Mouse (Mus musculus) forebrain, postnatal 0 days (tissue): ENCODE measurements around the gene Igf2. TPM values are rescaled to one million over a fixed set of nuclear protein-coding genes. Genes with fewer than 3 reads are reported as not detected.

Experiments
- ATAC-seq: fragments of 200-750 bp; cut with Nextera tagmentation; 2 replicates; pipeline ENCODE4 v1.8.0; 2017; ENCODE audit warnings: mild to moderate bottlenecking, moderate library complexity
- DNase-seq: peaks from one replicate; pipeline ENCODE4 v3.0.0-alpha.2; 2015
- H3K27ac ChIP-seq: fragments of 300-500 bp; sonication (generic); 2 replicates; pipeline ENCODE4 v1.5.1; 2014; ENCODE audit warnings: low read depth, mild to moderate bottlenecking, antibody characterized with exemption, low read length, moderate library complexity, mixed read lengths
- H3K27me3 ChIP-seq: fragments of 300-500 bp; sonication (generic); 2 replicates; pipeline ENCODE4 v1.6.1; 2014; ENCODE audit warnings: mild to moderate bottlenecking, low read length, mixed read lengths; ENCODE audit not compliant: insufficient read depth
- H3K36me3 ChIP-seq: fragments of 300-500 bp; sonication (generic); 2 replicates; pipeline ENCODE4 v1.6.1; 2014; ENCODE audit warnings: mild to moderate bottlenecking, moderate library complexity; ENCODE audit not compliant: insufficient read depth
- H3K4me1 ChIP-seq: fragments of 300-500 bp; sonication (generic); 2 replicates; pipeline ENCODE4 v1.6.1; 2014; ENCODE audit warnings: antibody characterized with exemption; ENCODE audit not compliant: insufficient read depth
- H3K4me2 ChIP-seq: fragments of 300-500 bp; sonication (generic); 2 replicates; pipeline ENCODE4 v1.6.1; 2014; ENCODE audit warnings: low read depth, mild to moderate bottlenecking, moderate library complexity
- H3K4me3 ChIP-seq: fragments of 300-500 bp; sonication (generic); 2 replicates; pipeline ENCODE4 v1.5.1; 2014; ENCODE audit warnings: low read depth, low read length, mixed read lengths
- H3K9ac ChIP-seq: fragments of 300-500 bp; sonication (generic); 2 replicates; pipeline ENCODE4 v1.6.1; 2014; ENCODE audit warnings: mild to moderate bottlenecking
- H3K9me3 ChIP-seq: fragments of 300-500 bp; sonication (generic); 2 replicates; pipeline ENCODE4 v1.6.1; 2016; ENCODE audit warnings: low read length
- CTCF ChIP-seq: sonication (generic); IDR thresholded peaks from 2 replicates; pipeline ENCODE4 v1.5.1; 2016; ENCODE audit warnings: antibody characterized with exemption, control low read depth, low read depth
- WGBS: fragments of 180-500 bp; shearing (Covaris S2); extraction: QIAGEN DNeasy Blood & Tissue Kit; methylation state at CpG from one replicate; pipeline ENCODE4 v1.1.7; 2014; 5-methylcytosine and 5-hydroxymethylcytosine counted together
- polyA plus RNA-seq: library from polyadenylated mRNA; unstranded; fragments of >200 nt; fragmentation: Nextera tagmentation; extraction: Ambion mirVana; gene quantifications from 2 replicates; pipeline ENCODE4 v1.2.1, GENCODE M21; 2015
- total RNA-seq: library from RNA; depleted of rRNA; stranded (reverse); fragments of >200 nt; gene quantifications from 2 replicates; pipeline ENCODE4 v1.2.3, GENCODE M21; 2014

The Igf2 gene
- total and polyA plus RNA-seq, 2 experiments from 2014 or later, result 152 to 288 TPM

GRCm38 (mm10) chr7:142672120-142672519, 5.5 kb upstream of the Igf2 start:
- peak; percentile 40; the same call in 1 of the 2 replicates for ATAC-seq
- Histone ChIP-seq H3K4me3 (no peak overlapping the region), H3K9ac (no peak overlapping the region), H3K9me3 (no peaks in the 10 kb centered on the region), H3K4me1 (no peaks in the 10 kb centered on the region), H3K27ac (no peak overlapping the region), H3K36me3 (no peaks in the 10 kb centered on the region), H3K27me3 (no peaks in the 10 kb centered on the region), H3K4me2 (no peak overlapping the region)
- WGBS, result 11% methylated on average over 4 of the region's 4 CpGs
- TF ChIP-seq CTCF, result peak; percentile 90
- peak; percentile 83 for DNase-seq

DNA sequence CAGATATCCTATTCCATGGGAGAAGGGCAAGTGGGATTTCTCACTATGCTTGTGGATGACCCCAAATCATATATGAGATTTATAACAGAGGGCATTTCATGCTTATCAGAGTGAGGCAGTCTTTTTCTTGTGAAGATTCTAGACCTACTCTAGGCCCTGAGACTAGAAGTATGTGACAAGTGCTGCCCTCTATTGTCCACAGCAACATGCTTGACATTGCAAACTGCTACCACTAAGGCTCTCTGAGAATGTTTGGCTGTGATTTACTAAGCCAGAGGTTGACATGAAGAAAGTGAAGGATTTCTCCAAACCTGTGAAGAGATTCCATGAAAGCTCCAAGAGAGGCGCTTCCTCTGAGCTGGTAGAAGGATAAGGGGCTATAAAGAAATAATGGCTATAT, 4.5 kb upstream of the Igf2 start:
- Histone ChIP-seq H3K36me3 (no peaks in the 10 kb centered on the region), H3K4me2 (no peak overlapping the region), H3K4me1 (no peaks in the 10 kb centered on the region), H3K27ac (no peak overlapping the region), H3K9me3 (no peaks in the 10 kb centered on the region), H3K27me3 (no peaks in the 10 kb centered on the region; the same call in 1 of the 2 replicates), H3K9ac (no peak overlapping the region), H3K4me3 (no peak overlapping the region)
- 95% methylated on average over 1 of the region's 1 CpGs for WGBS
- TF ChIP-seq CTCF, result peak; percentile 52
- ATAC-seq (no peak), DNase-seq (no peak)

DNA sequence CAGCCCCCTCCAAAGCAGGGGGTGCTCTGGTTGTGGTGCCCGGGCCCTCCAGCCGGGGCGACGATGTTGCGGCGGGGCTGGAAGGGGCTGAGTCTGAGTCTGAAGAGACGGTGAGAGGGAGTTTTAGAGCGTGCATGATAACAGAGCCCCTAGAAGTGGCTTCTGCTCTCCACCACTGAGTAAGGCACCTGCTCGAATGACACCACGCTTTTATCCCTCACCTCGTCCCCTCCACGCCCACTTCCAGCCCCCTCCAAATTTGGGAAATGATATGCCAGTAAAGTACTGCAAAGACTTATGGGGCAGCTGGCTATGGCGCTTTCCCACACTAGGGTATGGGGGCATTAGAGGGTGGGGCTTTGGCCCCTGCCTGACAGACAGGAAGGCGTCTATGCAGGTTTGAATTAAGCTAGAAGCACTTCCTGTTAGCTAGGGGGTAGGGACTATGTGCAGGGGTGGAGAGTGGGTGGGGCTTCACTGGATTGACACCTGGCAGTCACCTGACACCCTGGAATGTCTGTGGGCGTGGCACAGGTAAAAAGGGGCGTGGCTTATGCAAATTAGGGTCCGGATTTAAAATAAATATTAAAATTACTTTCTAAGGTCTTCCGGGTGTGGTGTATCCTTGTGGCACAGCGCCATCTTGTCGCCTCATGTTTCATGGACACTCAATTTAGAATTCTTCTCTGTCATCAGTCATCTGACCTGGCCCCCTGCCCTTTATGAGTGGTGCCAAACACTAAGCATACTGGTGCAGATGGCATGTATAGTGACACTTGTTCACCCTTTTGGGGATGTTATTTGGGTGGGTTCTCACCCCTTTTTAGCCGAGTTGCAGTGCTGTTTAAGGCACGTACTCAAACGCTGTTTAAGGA, 3.4 kb upstream of the Igf2 start, which contains the start of gene Gm49394:
Gene Gm49394 (minus strand): TSS at position 192 of the 875 bp plus-strand sequence.
- Histone ChIP-seq H3K4me1 (no peaks in the 10 kb centered on the region), H3K36me3 (no peaks in the 10 kb centered on the region), H3K4me3 (no peak within 1 kb of the TSS), H3K27me3 (peaks cover 8% of the 10 kb centered on the region), H3K9ac (no peak within 1 kb of the TSS), H3K27ac (no peak within 1 kb of the TSS), H3K4me2 (no peak within 1 kb of the TSS), H3K9me3 (no peaks in the 10 kb centered on the region)
- no peak for TF ChIP-seq CTCF
- ATAC-seq, result no peak
- DNase-seq, result no peak
- 84% methylated on average over 23 of the region's 23 CpGs for WGBS

DNA sequence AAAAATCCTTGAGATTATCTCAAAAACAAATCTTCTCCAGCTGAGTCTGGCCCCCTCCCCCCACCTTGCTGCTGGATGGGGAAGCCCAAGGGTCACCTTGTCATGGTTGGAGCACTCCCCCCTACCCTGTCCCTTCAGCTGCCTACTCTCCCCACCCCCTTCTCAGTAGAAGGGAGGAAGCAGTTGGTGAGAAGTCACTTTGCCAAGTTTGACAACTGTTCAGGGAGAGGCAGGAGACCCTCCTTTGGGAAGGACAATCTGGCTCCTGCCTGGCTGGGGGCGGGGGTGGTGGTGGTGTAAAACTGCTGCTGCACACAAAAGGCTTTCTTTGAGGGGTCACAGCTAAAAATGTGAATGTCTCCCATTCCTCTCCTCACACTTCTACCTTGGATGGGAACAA, 1.7 kb upstream of the Igf2 start:
- no peak overlapping the region for H3K4me3 ChIP-seq
- ATAC-seq (no peak), DNase-seq (no peak)
- H3K4me1 ChIP-seq, result no peaks in the 10 kb centered on the region
- H3K36me3 ChIP-seq, result no peaks in the 10 kb centered on the region
- no peak overlapping the region for H3K9ac ChIP-seq
- no peak overlapping the region for H3K4me2 ChIP-seq
- H3K9me3 ChIP-seq, result no peaks in the 10 kb centered on the region
- H3K27me3 ChIP-seq, result peaks cover 21% of the 10 kb centered on the region
- TF ChIP-seq CTCF, result no peak
- 65% methylated on average over 1 of the region's 1 CpGs for WGBS
- H3K27ac ChIP-seq, result no peak overlapping the region

DNA sequence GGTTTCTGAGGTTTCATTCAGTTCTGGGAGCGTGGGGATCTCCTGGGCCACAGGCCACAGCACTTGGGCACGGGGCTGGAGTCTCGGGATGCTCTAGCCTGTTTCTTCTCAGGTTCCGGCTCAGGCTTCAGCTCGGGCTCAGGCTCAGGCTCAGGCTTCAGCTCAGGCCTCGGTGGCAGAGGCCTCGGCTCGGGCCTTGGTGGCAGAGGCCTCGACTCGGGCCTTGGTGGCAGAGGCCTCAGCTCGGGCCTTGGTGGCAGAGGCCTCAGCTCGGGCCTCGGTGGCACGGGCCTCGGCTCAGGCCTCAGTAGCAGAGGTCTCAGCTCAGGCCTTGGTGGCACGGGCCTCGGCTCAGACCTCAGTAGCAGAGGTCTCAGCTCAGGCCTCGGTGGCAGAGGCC, 905 bp upstream of the Igf2 start:
- WGBS, result 93% methylated on average over 18 of the region's 18 CpGs
- Histone ChIP-seq H3K4me2 (no peak overlapping the region), H3K27ac (no peak overlapping the region), H3K4me1 (no peaks in the 10 kb centered on the region), H3K9ac (no peak overlapping the region), H3K27me3 (peaks cover 28% of the 10 kb centered on the region), H3K36me3 (no peaks in the 10 kb centered on the region), H3K9me3 (no peaks in the 10 kb centered on the region), H3K4me3 (no peak overlapping the region)
- ATAC-seq (no peak), DNase-seq (no peak)
- TF ChIP-seq CTCF, result no peak

GRCm38 (mm10) chr7:142666109-142666508, 507 bp downstream of the Igf2 start:
- DNase-seq, result no peak
- H3K27me3 ChIP-seq, result peaks cover 40% of the 10 kb centered on the region
- no peak overlapping the region for H3K9ac ChIP-seq
- TF ChIP-seq CTCF, result no peak
- 68% methylated on average over 4 of the region's 4 CpGs for WGBS
- no peak for ATAC-seq
- H3K4me3 ChIP-seq, result no peak overlapping the region
- no peaks in the 10 kb centered on the region for H3K9me3 ChIP-seq
- no peaks in the 10 kb centered on the region for H3K4me1 ChIP-seq
- no peak overlapping the region for H3K27ac ChIP-seq
- no peak overlapping the region for H3K4me2 ChIP-seq
- no peaks in the 10 kb centered on the region for H3K36me3 ChIP-seq

DNA sequence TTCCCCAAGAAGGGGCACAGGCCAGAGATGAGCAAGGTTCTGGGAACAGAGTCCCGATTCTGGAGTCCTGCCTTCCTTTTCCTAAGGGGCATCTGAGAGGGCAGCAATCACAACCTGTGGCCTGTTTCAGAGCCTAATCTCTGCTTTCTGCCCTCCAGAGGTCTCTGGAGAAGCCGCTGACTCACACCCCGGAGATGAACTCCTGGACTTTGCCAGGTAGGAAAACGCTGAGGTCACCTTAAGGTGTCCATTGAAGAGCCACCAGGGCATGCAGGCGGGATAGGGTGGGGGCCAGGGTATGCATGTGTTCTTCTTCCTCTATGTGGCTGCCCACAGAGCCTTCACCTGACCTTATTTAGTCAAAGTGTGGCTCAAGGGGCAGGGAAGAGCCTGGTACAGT, 1.3 kb downstream of the Igf2 start:
- Histone ChIP-seq H3K36me3 (no peaks in the 10 kb centered on the region), H3K4me1 (no peaks in the 10 kb centered on the region), H3K9me3 (no peaks in the 10 kb centered on the region), H3K27me3 (peaks cover 47% of the 10 kb centered on the region), H3K27ac (no peak overlapping the region), H3K9ac (no peak overlapping the region), H3K4me3 (no peak overlapping the region), H3K4me2 (no peak overlapping the region)
- TF ChIP-seq CTCF, result no peak
- DNase-seq (no peak), ATAC-seq (no peak)
- 46% methylated on average over 5 of the region's 5 CpGs for WGBS
